Mouse (Mus musculus) erythroblast, embryonic 14.5 days (primary cell): ENCODE results near the gene Btnl6.

Experiments
- GATA1 ChIP-seq: IDR thresholded peaks from 2 replicates; pipeline ENCODE4 v1.6.1; 2012; ENCODE audit warnings: low read length, inconsistent platforms, mixed read lengths
- TAL1 ChIP-seq: IDR thresholded peaks from 3 replicates; pipeline ENCODE4 v1.6.1; 2012; ENCODE audit warnings: low read length, inconsistent platforms, mixed read lengths

- TF ChIP-seq TAL1 (no peak), GATA1 (no peak)
These were observed 30.4 kb upstream of the Btnl6 start for GRCm38 (mm10) chr17:34547601-34548000.
